Mouse (Mus musculus) MEL (cell line): ENCODE data around the gene Dse. TPM values are rescaled to one million over a fixed set of nuclear protein-coding genes. Genes with fewer than 3 reads are reported as not detected.
"Not testable (repeated sequence)": the region's sequence is repeated elsewhere in the genome, so short reads cannot be mapped to it uniquely, and the experiment has no call there.

Experiments used
- DNase-seq: peaks from one replicate; pipeline ENCODE4 v3.0.0; 2011; ENCODE audit warnings: low read depth, low spot score
- H3K27ac ChIP-seq: 2 replicates; pipeline ENCODE4 v1.5.1; 2012; ENCODE audit warnings: low read depth, mild to moderate bottlenecking, control low read depth, low read length, moderate library complexity; ENCODE audit not compliant: control insufficient read depth
- H3K27me3 ChIP-seq, 2 experiments: fragments of 150-350 bp in 1 of 2; sonication (generic) in 1 of 2; 2 replicates each; pipeline ENCODE4 v1.6.1; 2012; ENCODE audit warnings: low read length in 2 of 2, mild to moderate bottlenecking in 2 of 2, improper control_type of control experiment in 1 of 2, moderate library complexity in 1 of 2; ENCODE audit not compliant: insufficient read depth in 2 of 2, control insufficient read depth in 1 of 2
- H3K36me3 ChIP-seq, 2 experiments: 2 replicates each; pipeline ENCODE4 v1.6.1; 2012 to 2014; ENCODE audit warnings: low read length in 2 of 2, improper control_type of control experiment in 1 of 2, inconsistent platforms in 1 of 2, mild to moderate bottlenecking in 1 of 2; ENCODE audit not compliant: insufficient read depth in 2 of 2, control insufficient read depth in 1 of 2
- H3K4me1 ChIP-seq, 2 experiments: fragments of 150-350 bp in 1 of 2; sonication (generic) in 1 of 2; 2 replicates each; pipeline ENCODE4 v1.6.1; 2012; ENCODE audit warnings: low read length in 2 of 2, improper control_type of control experiment in 1 of 2, mild to moderate bottlenecking in 1 of 2; ENCODE audit not compliant: insufficient read depth in 2 of 2, control insufficient read depth in 1 of 2
- H3K4me3 ChIP-seq, 2 experiments: fragments of 150-350 bp in 1 of 2; sonication (generic) in 1 of 2; 2 replicates each; pipeline ENCODE4 v1.5.1; 2012; ENCODE audit warnings: low read depth in 2 of 2, low read length in 2 of 2, mild to moderate bottlenecking in 2 of 2, moderate library complexity in 2 of 2, control low read depth in 1 of 2, improper control_type of control experiment in 1 of 2; ENCODE audit not compliant: control insufficient read depth in 1 of 2, insufficient read depth in 1 of 2
- H3K79me2 ChIP-seq: 2 replicates; pipeline ENCODE4 v1.6.1; 2012; ENCODE audit warnings: mild to moderate bottlenecking, low read length, moderate library complexity; ENCODE audit not compliant: control insufficient read depth, poor library complexity, insufficient read depth
- H3K9ac ChIP-seq: 2 replicates; pipeline ENCODE4 v1.6.1; 2012; ENCODE audit warnings: low read depth, mild to moderate bottlenecking, control low read depth, low read length, moderate library complexity; ENCODE audit not compliant: control insufficient read depth, poor library complexity, severe bottlenecking
- H3K9me3 ChIP-seq: fragments of 150-350 bp; sonication (generic); replicated peaks from 2 replicates; pipeline ENCODE4 v1.6.1; 2012; ENCODE audit warnings: mild to moderate bottlenecking, low read length, improper control_type of control experiment, moderate library complexity; ENCODE audit not compliant: insufficient read depth
- BHLHE40 ChIP-seq: IDR thresholded peaks from 2 replicates; pipeline ENCODE4 v1.6.1; 2012; ENCODE audit warnings: low read depth, mild to moderate bottlenecking, inconsistent platforms, low read length, improper control_type of control experiment, borderline replicate concordance
- CHD2 ChIP-seq: IDR thresholded peaks from 2 replicates; pipeline ENCODE4 v1.6.1; 2011; ENCODE audit warnings: low read length, improper control_type of control experiment
- CTCF ChIP-seq, 3 experiments: IDR thresholded peaks in 2 of 3; conservative IDR thresholded peaks in 1 of 3; 2 replicates each; pipeline ENCODE4 v1.5.1; 2011 to 2012; ENCODE audit warnings: low read length in 3 of 3, low read depth in 2 of 3, mild to moderate bottlenecking in 2 of 3, improper control_type of control experiment in 1 of 3, inconsistent platforms in 1 of 3, mixed read lengths in 1 of 3, moderate library complexity in 1 of 3; ENCODE audit not compliant: control insufficient read depth in 1 of 3, insufficient read depth in 1 of 3, poor library complexity in 1 of 3, severe bottlenecking in 1 of 3
- E2F4 ChIP-seq: IDR thresholded peaks from 2 replicates; pipeline ENCODE4 v1.6.1; 2011; ENCODE audit warnings: low read depth, low read length, improper control_type of control experiment, borderline replicate concordance
- ELF1 ChIP-seq: IDR thresholded peaks from 2 replicates; pipeline ENCODE4 v1.6.1; 2014; ENCODE audit warnings: low read depth, mild to moderate bottlenecking, inconsistent platforms, low read length, improper control_type of control experiment, moderate library complexity
- EP300 ChIP-seq, 2 experiments: IDR thresholded peaks; 2 replicates each; pipeline ENCODE4 v1.6.1; 2011; ENCODE audit warnings: improper control_type of control experiment in 2 of 2, low read length in 2 of 2, low read depth in 1 of 2, mild to moderate bottlenecking in 1 of 2
- GATA1 ChIP-seq: IDR thresholded peaks from 2 replicates; pipeline ENCODE4 v1.6.1; 2011; ENCODE audit warnings: low read depth, low read length, improper control_type of control experiment
- HCFC1 ChIP-seq: IDR thresholded peaks from 2 replicates; pipeline ENCODE4 v1.6.1; 2012; ENCODE audit warnings: low read depth, mild to moderate bottlenecking, inconsistent platforms, low read length, improper control_type of control experiment, moderate library complexity
- MXI1 ChIP-seq: IDR thresholded peaks from 2 replicates; pipeline ENCODE4 v1.6.1; 2011; ENCODE audit warnings: mild to moderate bottlenecking, low read depth, low read length, improper control_type of control experiment
- MYB ChIP-seq: IDR thresholded peaks from 2 replicates; pipeline ENCODE4 v1.6.1; 2011; ENCODE audit warnings: mild to moderate bottlenecking, low read depth, low read length, improper control_type of control experiment
- MYC ChIP-seq: IDR thresholded peaks from 2 replicates; pipeline ENCODE4 v1.6.1; 2011; ENCODE audit warnings: low read depth, mild to moderate bottlenecking, low read length, improper control_type of control experiment, moderate library complexity
- NELFE ChIP-seq: IDR thresholded peaks from 2 replicates; pipeline ENCODE4 v1.6.1; 2011; ENCODE audit warnings: low read depth, low read length, improper control_type of control experiment
- POLR2AphosphoS5 ChIP-seq: IDR thresholded peaks from 2 replicates; pipeline ENCODE4 v1.6.1; 2012; ENCODE audit warnings: low read depth, borderline replicate concordance, mild to moderate bottlenecking, inconsistent platforms, low read length, moderate library complexity, mixed read lengths
- RAD21 ChIP-seq: IDR thresholded peaks from 2 replicates; pipeline ENCODE4 v1.6.1; 2011; ENCODE audit warnings: mild to moderate bottlenecking, low read depth, low read length, improper control_type of control experiment
- RCOR1 ChIP-seq: IDR thresholded peaks from 2 replicates; pipeline ENCODE4 v1.6.1; 2012; ENCODE audit warnings: low read depth, mild to moderate bottlenecking, inconsistent platforms, low read length, improper control_type of control experiment
- SMC3 ChIP-seq: IDR thresholded peaks from 2 replicates; pipeline ENCODE4 v1.6.1; 2011; ENCODE audit warnings: low read depth, low read length, improper control_type of control experiment
- TAL1 ChIP-seq: IDR thresholded peaks from 2 replicates; pipeline ENCODE4 v1.6.1; 2012; ENCODE audit warnings: mild to moderate bottlenecking, inconsistent platforms, low read length, moderate library complexity, mixed read lengths
- USF2 ChIP-seq, 2 experiments: IDR thresholded peaks; 2 replicates each; pipeline ENCODE4 v1.6.1; 2011 to 2012; ENCODE audit warnings: improper control_type of control experiment in 2 of 2, low read length in 2 of 2, borderline replicate concordance in 1 of 2, inconsistent platforms in 1 of 2, low read depth in 1 of 2, mild to moderate bottlenecking in 1 of 2; ENCODE audit not compliant: insufficient read depth in 1 of 2
- ZMIZ1 ChIP-seq: IDR thresholded peaks from 2 replicates; pipeline ENCODE4 v1.6.1; 2012; ENCODE audit warnings: low read depth, mild to moderate bottlenecking, inconsistent platforms, low read length, improper control_type of control experiment, moderate library complexity
- polyA plus RNA-seq, 2 experiments: library from polyadenylated mRNA; stranded (reverse) in 1 of 2; unstranded in 1 of 2; fragments of >175 nt in 1 of 2; fragments of >200 nt in 1 of 2; gene quantifications; 2 replicates each; pipeline versions ENCODE4 v1.2.1 to v1.2.4; 2012; ENCODE audit warnings: low replicate concordance in 2 of 2, low read depth in 1 of 2; ENCODE audit not compliant: insufficient read length in 2 of 2, insufficient read depth in 1 of 2, missing spikeins in 1 of 2
- total RNA-seq: library from RNA; depleted of rRNA; stranded (reverse); fragments of 300-350 nt; gene quantifications from 2 replicates; pipeline ENCODE4 v1.2.3, GENCODE M21; 2012; rRNA removed

The Dse gene
- total RNA-seq (not detected in 2 replicates), polyA plus RNA-seq (not detected)

- Histone ChIP-seq H3K4me3 (no peak within 1 kb of the TSS), H3K27ac (no peak within 1 kb of the TSS), H3K9ac (no peak within 1 kb of the TSS), H3K9me3 (no peaks in the 10 kb centered on the region), H3K36me3 (no peaks in the 10 kb centered on the region), H3K27me3 (peaks cover 0 to 2% of the 10 kb centered on the region in 2 experiments; a peak in 1 of 4 replicates), H3K79me2 (no peaks in the 10 kb centered on the region), H3K4me1 (no peaks in the 10 kb centered on the region)
- TF ChIP-seq TAL1 (no peak), CTCF (IDR thresholded peaks at IDR 0.05 in 2 of 3, conservative IDR thresholded peaks at IDR 0.05 in 1 of 3; ENCODE audit: control insufficient read depth in 1 of 3, insufficient read depth in 1 of 3, low read depth in 2 of 3, low read length in 3 of 3, poor library complexity in 1 of 3, severe bottlenecking in 1 of 3) (no peak), BHLHE40 (no peak), CHD2 (no peak), GATA1 (no peak), POLR2AphosphoS5 (no peak), MYB (no peak), USF2 (IDR thresholded peaks at IDR 0.05; ENCODE audit: borderline replicate concordance in 1 of 2, insufficient read depth in 1 of 2, low read depth in 1 of 2, low read length in 2 of 2) (no peak), RAD21 (no peak), SMC3 (no peak), ELF1 (no peak), EP300 (IDR thresholded peaks at IDR 0.05; ENCODE audit: low read depth in 1 of 2, low read length in 2 of 2) (no peak), RCOR1 (no peak), MYC (no peak), NELFE (no peak), ZMIZ1 (no peak), HCFC1 (no peak), MXI1 (no peak), E2F4 (no peak)
- no peak for DNase-seq
Observed at GRCm38 (mm10) chr10:34207503-34207850, at the start of gene Dse. Gene Dse (minus strand): TSS chr10:34207715.

GRCm38 (mm10) chr10:34252833-34253232 lies 45.3 kb upstream of the Dse start:
- DNase-seq, H3K4me3 ChIP-seq, H3K36me3 ChIP-seq, H3K9me3 ChIP-seq, H3K27me3 ChIP-seq, H3K79me2 ChIP-seq, H3K9ac ChIP-seq, H3K4me1 ChIP-seq, H3K27ac ChIP-seq: not testable (repeated sequence)
